Mouse (Mus musculus): ENCODE measurements around the gene Gm7138. TPM values are rescaled to one million over a fixed set of nuclear protein-coding genes. Genes with fewer than 3 reads are reported as not detected.
"Not testable (repeated sequence)": the region's sequence is repeated elsewhere in the genome, so short reads cannot be mapped to it uniquely, and the experiment has no call there.

Gene Gm7138
- not detected in 2 replicates for total RNA-seq (2017)

DNA sequence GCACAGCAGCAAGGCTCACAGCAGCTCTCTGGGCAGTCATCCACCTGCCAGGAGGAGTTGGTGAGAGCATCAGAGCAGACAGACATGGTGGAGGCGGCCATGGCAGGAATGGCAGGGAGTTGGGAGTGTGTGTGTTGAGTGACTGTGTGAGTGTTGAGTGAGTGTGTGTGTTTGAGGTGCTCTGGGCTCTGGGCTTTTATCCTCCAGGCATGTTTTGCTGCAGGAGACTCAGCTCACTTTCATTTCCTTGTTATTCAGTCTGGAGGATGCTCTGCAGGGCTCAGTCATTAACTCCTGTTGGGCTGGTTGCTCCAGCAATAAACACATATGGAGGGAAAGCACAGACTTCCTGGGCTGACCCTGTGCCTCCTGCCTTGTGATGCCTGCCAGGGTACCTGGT is at the start of gene Gm7138:
Gm7138 (minus strand) TSS at position 101 of the 400 bp plus-strand sequence.
- ATAC-seq (replicated peaks in 1 of 2; ENCODE audit: insufficient read depth in 1 of 2, low FRiP score in 2 of 2, low TSS enrichment in 1 of 2, low read depth in 1 of 2, poor library complexity in 2 of 2, severe bottlenecking in 2 of 2): not testable (repeated sequence)

DNA sequence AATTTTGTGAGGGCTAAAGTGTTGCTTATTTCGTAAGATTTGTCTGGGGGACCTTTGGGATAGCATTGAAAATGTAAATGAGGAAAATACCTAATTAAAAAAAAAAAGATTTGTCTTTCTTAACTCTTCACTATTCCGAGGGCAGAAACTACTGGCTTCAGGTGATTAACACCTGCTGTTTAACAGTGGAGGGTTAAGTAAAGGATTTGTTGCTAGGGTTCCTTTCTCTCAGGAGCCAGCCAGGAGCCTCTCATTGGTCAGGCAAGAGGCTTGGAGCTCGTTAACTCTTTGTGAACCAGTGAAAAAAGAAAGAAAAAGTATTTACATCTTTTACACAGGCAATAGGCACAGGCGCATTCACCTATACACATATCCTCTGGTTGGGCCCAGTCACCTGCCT is 42.5 kb upstream of the Gm7138 start:
- no peak for ATAC-seq (replicated peaks in 1 of 2; ENCODE audit: insufficient read depth in 1 of 2, low FRiP score in 2 of 2, low TSS enrichment in 1 of 2, low read depth in 1 of 2, poor library complexity in 2 of 2, severe bottlenecking in 2 of 2)

DNA sequence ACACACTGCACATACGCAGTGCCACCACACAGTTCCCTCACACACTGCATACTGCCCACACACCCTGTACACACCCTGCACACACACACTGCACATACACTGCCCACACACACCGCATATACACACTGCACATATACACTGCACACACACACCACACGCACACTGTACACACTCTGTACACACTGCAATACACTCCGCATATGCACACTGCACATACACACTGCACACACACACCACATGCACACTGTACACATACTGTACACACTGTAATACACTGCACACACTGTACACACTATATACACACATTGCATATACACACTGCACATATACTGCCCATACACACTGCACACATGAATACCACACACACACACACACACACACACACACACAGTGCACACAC is 41.8 kb upstream of the Gm7138 start:
- ATAC-seq (replicated peaks in 1 of 2; ENCODE audit: insufficient read depth in 1 of 2, low FRiP score in 2 of 2, low TSS enrichment in 1 of 2, low read depth in 1 of 2, poor library complexity in 2 of 2, severe bottlenecking in 2 of 2): no peak

DNA sequence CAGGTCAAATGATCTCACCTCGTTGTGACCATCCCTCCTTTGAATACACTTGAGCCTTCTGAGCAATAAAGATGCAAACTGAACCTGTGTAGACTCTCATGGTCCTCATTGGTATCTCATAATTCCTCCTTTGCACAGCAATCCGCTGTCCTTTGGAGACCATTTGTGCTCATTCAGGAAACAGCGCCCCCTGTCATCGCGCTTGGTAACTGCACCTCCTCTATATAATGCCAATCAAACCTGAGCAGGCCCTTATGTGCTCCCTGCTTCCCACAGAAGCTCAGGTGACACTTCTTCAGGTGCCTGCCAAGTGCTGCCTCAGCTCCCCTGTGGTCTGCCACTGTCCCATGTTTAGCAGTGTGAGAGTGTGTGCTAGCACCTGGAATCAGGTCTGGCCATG is 38.8 kb upstream of the Gm7138 start:
- ATAC-seq (replicated peaks in 1 of 2; ENCODE audit: insufficient read depth in 1 of 2, low FRiP score in 2 of 2, low TSS enrichment in 1 of 2, low read depth in 1 of 2, poor library complexity in 2 of 2, severe bottlenecking in 2 of 2): peak in 1 of 2 experiments; percentile 32; a peak in 1 of 4 replicates

DNA sequence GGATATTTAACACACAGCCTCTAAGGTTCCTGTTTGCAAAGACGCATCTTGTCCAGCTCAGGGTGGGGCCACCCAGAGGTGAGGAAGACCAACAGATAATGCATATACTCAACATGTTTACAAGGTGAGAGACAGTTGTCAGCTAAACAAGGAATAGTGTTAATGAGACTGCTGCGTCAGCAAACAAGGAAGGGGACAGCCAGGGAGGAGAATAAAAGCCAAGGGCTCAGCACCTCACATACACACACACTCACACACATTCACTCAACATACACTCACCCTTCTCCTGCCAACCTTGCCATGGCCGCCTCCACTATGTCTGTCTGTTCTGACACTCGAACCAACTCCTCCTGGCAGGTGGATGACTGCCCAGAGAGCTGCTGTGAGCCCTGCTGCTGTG is 37.6 kb upstream of the Gm7138 start, which contains the start of gene Gm2696:
Gm2696 (plus strand) TSS at position 301 of the 400 bp plus-strand sequence.
- no peak for ATAC-seq (replicated peaks in 1 of 2; ENCODE audit: insufficient read depth in 1 of 2, low FRiP score in 2 of 2, low TSS enrichment in 1 of 2, low read depth in 1 of 2, poor library complexity in 2 of 2, severe bottlenecking in 2 of 2)

DNA sequence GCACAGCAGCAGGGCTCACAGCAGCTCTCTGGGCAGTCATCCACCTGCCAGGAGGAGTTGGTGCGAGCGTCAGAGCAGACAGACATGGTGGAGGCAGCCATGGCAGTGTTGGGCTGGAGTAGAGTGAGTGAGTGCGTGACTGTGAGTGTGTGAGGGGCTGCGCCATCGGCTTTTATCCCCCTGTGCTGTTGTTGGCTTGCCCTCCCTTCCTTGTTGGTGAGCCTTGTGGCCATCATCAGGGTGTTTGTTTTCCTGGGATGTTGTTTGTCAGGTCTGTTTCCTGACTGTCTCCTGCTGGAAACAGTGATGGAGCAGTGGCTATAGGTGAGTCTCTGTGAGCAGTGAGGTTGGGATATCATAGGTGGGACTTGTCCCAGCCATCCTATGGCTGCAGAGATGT is 35.0 kb upstream of the Gm7138 start, which contains the start of gene Gm9507:
Gm9507 (minus strand) TSS at position 101 of the 400 bp plus-strand sequence.
- no peak for ATAC-seq (replicated peaks in 1 of 2; ENCODE audit: insufficient read depth in 1 of 2, low FRiP score in 2 of 2, low TSS enrichment in 1 of 2, low read depth in 1 of 2, poor library complexity in 2 of 2, severe bottlenecking in 2 of 2)

DNA sequence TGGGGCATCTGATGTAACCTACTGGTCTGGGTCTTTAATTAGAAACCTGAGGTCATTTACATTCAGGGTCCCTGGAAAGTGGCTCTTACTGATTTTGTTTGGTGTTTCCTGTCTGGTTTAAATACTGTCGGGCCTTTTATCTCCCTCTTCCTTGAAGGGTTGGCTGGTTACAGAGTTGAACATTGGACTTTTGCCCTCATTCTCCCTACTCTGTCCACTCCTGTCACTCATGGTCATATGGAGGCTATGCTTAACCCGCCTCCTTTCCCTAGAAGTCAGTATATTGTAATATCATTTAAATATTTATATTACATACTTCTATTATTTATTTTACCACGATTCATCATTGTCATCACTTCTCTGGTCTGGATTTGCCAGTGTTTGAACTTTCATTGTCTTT is 27.4 kb upstream of the Gm7138 start:
- no peak for ATAC-seq (replicated peaks in 1 of 2; ENCODE audit: insufficient read depth in 1 of 2, low FRiP score in 2 of 2, low TSS enrichment in 1 of 2, low read depth in 1 of 2, poor library complexity in 2 of 2, severe bottlenecking in 2 of 2)

DNA sequence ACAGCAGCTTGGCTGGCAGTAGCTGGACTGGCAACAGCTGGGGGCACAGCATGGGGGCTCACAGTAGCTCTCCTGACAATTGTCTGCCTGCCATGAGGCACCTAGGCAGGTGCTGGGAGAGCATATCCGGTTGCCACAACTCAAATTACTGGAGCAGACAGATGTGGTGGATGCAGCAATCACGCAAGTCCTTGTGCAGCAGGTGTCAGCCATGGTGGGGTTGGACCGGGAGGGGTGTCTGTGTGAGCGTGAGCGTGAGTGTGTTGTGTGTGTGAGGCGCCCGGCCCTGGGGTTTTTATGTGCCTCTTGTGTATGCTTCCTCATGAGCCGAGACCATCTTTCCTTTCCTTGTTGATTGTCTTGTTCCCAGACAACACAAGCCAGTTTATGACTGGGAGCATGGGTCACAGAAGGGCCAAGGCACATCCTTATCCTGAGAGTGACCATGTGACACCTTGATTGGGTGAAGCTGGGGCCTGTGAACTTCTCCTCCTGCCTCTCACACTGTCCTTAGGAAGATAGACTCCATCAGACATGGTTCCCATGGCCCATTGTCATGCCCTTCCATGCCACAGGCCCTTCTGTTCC is 22.3 kb upstream of the Gm7138 start, which contains the start of gene Gm19668:
Gm19668 (minus strand) TSS at position 213 of the 588 bp plus-strand sequence.
- ATAC-seq (replicated peaks in 1 of 2; ENCODE audit: insufficient read depth in 1 of 2, low FRiP score in 2 of 2, low TSS enrichment in 1 of 2, low read depth in 1 of 2, poor library complexity in 2 of 2, severe bottlenecking in 2 of 2): no peak

DNA sequence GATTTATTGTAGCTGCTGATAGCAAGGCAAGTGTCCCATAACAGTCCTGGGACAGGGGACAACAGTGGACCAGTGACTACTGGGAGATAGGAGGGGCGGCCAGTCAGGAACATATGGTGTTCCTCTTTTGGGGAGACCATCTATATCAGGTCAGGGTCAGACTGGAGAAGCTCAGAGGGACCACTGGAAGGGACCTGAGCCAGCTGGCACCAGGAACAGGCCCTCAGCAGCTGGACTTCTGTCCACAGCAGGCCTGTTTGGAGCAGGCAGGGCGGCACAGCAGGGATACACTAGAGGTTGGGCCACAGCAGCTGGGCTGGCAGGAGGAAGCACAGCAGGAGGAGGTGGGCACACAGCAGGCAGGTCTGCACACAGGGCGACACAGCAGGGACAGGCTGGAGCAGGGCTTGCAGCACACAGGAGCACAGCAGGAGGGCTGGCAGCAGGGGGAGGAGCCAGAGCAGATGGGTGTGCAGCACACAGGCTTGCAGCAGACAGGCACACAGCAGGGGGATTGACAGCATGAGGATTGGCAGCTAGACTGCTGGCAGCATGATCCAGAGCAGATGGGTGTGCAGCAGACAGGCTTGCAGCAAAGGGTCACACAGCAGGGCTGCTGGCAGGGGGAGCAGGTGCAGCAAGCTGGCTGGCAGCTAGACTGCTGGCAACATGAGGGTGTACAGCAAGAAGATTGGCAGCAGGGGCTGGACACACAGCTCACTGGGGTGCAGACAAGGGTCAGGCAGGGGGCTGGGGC is 21.6 kb upstream of the Gm7138 start:
- ATAC-seq (replicated peaks in 1 of 2; ENCODE audit: insufficient read depth in 1 of 2, low FRiP score in 2 of 2, low TSS enrichment in 1 of 2, low read depth in 1 of 2, poor library complexity in 2 of 2, severe bottlenecking in 2 of 2): not testable (repeated sequence)

DNA sequence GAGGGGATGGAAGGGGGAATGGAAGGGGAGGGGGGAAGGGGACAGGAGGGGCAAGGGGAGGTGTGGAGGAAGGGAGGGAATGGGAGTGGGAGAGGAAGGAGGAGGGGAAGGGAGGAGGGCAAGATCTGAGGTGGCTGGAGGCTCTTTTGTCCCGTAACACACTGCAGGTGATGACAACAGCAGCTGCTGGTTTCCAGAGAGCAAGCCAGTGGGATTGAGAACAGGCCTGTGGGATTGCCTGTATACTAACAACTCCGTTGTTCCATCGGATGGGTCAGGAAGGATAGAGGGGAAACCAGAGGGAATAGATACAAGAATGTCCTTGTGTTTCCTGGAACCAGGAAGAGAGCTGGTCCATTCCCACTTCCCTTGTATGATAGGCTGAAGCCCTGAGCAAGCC is 20.9 kb upstream of the Gm7138 start:
- no peak for ATAC-seq (replicated peaks in 1 of 2; ENCODE audit: insufficient read depth in 1 of 2, low FRiP score in 2 of 2, low TSS enrichment in 1 of 2, low read depth in 1 of 2, poor library complexity in 2 of 2, severe bottlenecking in 2 of 2)

DNA sequence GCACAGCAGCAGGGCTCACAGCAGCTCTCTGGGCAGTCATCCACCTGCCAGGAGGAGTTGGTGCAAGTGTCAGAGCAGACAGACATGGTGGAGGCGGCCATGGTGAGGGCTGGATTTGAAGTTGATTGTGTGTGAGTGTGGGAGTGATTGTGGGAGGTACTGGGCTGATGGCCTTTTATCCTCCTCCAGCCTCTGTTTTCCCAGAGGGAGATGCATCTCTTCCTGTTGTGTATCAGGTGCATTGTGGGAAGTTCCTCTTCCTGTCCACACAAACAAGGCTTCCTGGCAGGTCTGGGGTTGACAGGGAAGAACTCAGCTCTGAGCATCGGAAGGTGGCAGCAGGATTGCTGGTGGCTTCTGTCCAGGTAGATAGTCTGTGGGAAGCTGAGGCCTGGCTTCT is 18.2 kb upstream of the Gm7138 start, which contains the start of gene Gm9639:
Gm9639 (minus strand) TSS at position 101 of the 400 bp plus-strand sequence.
- ATAC-seq (replicated peaks in 1 of 2; ENCODE audit: insufficient read depth in 1 of 2, low FRiP score in 2 of 2, low TSS enrichment in 1 of 2, low read depth in 1 of 2, poor library complexity in 2 of 2, severe bottlenecking in 2 of 2): no peak

DNA sequence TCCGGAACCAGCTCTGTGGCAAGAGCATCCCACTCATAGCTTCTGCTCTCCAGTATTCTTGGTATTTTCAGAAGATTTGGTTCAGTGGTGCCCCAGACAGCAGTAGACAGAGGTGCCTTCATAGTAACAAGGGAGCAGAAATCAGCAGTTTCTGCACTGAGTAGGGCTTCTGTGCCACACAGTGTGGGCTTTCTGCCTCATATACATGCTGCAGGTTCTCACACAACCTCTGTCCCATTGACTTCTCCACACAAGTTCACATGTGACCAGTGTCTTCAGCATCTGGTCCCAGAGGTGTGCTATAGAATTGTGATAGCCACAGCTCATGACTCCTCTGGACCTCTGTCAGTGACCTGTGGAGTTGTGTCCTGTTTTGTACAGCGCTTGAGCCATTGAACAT is 11.9 kb upstream of the Gm7138 start:
- ATAC-seq (replicated peaks in 1 of 2; ENCODE audit: insufficient read depth in 1 of 2, low FRiP score in 2 of 2, low TSS enrichment in 1 of 2, low read depth in 1 of 2, poor library complexity in 2 of 2, severe bottlenecking in 2 of 2): no peak

DNA sequence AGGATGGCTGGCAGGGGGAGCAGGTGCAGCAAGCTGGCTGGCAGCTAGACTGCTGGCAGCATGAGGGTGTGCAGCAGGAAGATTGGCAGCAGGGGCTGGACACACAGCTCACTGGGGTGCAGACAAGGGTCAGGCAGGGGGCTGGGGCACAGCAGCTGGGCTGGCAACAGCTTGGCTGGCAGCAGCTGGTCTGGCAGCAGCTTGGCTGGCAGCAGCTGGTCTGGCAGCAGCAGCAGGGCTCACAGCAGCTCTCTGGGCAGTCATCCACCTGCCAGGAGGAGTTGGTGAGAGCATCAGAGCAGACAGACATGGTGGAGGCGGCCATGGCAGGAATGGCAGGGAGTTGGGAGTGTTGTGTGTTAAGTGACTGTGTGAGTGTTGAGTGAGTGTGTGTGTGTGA is 11.1 kb upstream of the Gm7138 start, which contains the start of gene Gm7137:
Gm7137 (minus strand) TSS at position 325 of the 400 bp plus-strand sequence.
- ATAC-seq (replicated peaks in 1 of 2; ENCODE audit: insufficient read depth in 1 of 2, low FRiP score in 2 of 2, low TSS enrichment in 1 of 2, low read depth in 1 of 2, poor library complexity in 2 of 2, severe bottlenecking in 2 of 2): not testable (repeated sequence)

DNA sequence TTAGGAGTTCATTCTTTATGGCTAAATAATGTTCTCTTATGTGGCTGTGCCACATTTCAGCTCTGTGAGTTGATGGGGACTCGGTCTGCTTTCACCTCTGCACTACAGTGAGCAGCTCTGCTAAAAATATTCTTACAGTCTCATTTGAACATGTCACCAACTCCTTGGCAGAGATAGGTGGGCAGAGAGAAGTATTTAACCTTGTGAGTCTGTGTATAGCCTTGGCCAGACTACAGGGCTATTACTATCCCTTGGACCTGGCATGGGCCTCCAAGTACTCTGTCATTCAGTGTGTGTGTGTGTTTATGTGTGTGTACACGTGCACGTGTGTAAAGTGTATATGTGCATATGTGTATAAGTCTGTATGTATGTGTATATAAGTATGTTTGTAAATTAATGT is 6.7 kb upstream of the Gm7138 start:
- not testable (repeated sequence) for ATAC-seq (replicated peaks in 1 of 2; ENCODE audit: insufficient read depth in 1 of 2, low FRiP score in 2 of 2, low TSS enrichment in 1 of 2, low read depth in 1 of 2, poor library complexity in 2 of 2, severe bottlenecking in 2 of 2)

DNA sequence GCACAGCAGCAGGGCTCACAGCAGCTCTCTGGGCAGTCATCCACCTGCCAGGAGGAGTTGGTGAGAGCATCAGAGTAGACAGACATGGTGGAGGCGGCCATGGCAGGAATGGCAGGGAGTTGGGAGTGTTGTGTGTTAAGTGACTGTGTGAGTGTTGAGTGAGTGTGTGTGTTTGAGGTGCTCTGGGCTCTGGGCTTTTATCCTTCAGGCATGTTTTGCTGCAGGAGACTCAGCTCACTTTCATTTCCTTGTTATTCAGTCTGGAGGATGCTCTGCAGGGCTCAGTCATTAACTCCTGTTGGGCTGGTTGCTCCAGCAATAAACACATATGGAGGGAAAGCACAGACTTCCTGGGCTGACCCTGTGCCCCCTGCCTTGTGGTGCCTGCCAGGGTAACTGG is 5.7 kb upstream of the Gm7138 start, which contains the start of gene Gm3250:
Gm3250 (minus strand) TSS at position 101 of the 400 bp plus-strand sequence.
- not testable (repeated sequence) for ATAC-seq (replicated peaks in 1 of 2; ENCODE audit: insufficient read depth in 1 of 2, low FRiP score in 2 of 2, low TSS enrichment in 1 of 2, low read depth in 1 of 2, poor library complexity in 2 of 2, severe bottlenecking in 2 of 2)

DNA sequence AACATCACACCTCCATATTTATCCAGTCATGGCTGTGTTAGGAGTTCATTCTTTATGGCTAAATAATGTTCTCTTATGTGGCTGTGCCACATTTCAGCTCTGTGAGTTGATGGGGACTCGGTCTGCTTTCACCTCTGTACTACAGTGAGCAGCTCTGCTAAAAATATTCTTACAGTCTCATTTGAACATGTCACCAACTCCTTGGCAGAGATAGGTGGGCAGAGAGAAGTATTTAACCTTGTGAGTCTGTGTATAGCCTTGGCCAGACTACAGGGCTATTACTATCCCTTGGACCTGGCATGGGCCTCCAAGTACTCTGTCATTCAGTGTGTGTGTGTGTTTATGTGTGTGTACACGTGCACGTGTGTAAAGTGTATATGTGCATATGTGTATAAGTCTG is 4.6 kb downstream of the Gm7138 start:
- not testable (repeated sequence) for ATAC-seq (replicated peaks in 1 of 2; ENCODE audit: insufficient read depth in 1 of 2, low FRiP score in 2 of 2, low TSS enrichment in 1 of 2, low read depth in 1 of 2, poor library complexity in 2 of 2, severe bottlenecking in 2 of 2)

DNA sequence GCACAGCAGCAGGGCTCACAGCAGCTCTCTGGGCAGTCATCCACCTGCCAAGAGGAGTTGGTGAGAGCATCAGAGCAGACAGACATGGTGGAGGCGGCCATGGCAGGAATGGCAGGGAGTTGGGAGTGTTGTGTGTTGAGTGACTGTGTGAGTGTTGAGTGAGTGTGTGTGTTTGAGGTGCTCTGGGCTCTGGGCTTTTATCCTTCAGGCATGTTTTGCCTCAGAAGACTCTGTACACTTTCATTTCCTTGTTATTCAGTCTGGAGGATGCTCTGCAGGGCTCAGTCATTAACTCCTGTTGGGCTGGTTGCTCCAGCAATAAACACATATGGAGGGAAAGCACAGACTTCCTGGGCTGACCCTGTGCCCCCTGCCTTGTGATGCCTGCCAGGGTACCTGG is 5.5 kb downstream of the Gm7138 start, which contains the start of gene Gm3238:
Gm3238 (minus strand) TSS at position 101 of the 400 bp plus-strand sequence.
- ATAC-seq (replicated peaks in 1 of 2; ENCODE audit: insufficient read depth in 1 of 2, low FRiP score in 2 of 2, low TSS enrichment in 1 of 2, low read depth in 1 of 2, poor library complexity in 2 of 2, severe bottlenecking in 2 of 2): not testable (repeated sequence)

DNA sequence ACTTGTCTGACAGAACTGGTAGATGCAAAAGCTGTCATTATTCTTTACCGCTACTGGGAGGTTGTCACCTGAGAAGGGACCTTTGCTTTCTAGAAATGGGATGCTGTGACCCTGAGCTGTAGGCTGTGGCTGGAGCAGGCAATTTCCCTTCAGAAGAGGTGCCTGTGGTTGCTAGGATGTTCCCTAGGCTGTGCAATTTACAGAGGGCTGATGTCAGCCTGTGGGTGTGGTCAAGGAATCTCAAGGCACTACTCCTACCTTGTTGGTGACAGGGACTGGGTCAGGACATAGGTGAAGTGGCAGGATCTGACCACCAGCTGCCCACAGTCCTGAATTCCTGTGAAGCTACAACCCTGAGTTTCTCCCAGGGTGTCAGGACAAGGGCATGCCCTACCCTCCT is 7.0 kb downstream of the Gm7138 start:
- ATAC-seq (replicated peaks in 1 of 2; ENCODE audit: insufficient read depth in 1 of 2, low FRiP score in 2 of 2, low TSS enrichment in 1 of 2, low read depth in 1 of 2, poor library complexity in 2 of 2, severe bottlenecking in 2 of 2): no peak
